Mouse (Mus musculus): ENCODE measurements around the gene Ptges3l. TPM values are rescaled to one million over a fixed set of nuclear protein-coding genes. Genes with fewer than 3 reads are reported as not detected.
"Not testable (repeated sequence)": the region's sequence is repeated elsewhere in the genome, so short reads cannot be mapped to it uniquely, and the experiment has no call there.

Ptges3l gene
- polyA plus RNA-seq, 1 experiment from 2014 or later = 3.1 TPM

DNA sequence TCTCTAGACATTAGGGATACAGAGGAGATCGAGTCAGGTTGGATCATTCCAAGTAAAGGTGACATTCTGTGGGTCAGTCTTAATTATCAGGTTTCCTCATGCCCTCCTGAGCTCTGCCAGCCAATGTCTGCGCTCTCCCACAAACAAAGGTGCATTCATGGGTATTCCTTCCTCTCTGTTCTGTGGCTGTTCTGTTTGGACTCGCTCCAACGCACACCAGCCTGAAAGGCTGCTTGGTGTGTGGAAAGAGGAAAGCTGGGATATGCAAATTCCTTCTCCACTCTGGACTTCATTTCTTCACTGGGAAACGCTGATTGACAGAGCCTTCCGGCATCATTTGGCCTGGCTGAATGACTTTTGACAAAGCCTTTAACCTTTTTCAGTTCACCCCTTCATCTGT, 29.6 kb upstream of the Ptges3l start:
- no peaks in the 10 kb centered on the region for H3K27me3 ChIP-seq
- 44% methylated on average over 6 of the region's 6 CpGs for WGBS
- peaks cover 22% of the 10 kb centered on the region for H3K36me3 ChIP-seq
- no peak overlapping the region for H3K4me3 ChIP-seq
- H3K4me1 ChIP-seq = peaks cover 10% of the 10 kb centered on the region
- no peak overlapping the region for H3K27ac ChIP-seq (replicated peaks)
- no peak for ATAC-seq (ENCODE audit: low FRiP score, low read depth)
- H3K9ac ChIP-seq (replicated peaks) = no peak overlapping the region
- no peak overlapping the region for H3K4me2 ChIP-seq (replicated peaks)
- H3K9me3 ChIP-seq = no peaks in the 10 kb centered on the region

DNA sequence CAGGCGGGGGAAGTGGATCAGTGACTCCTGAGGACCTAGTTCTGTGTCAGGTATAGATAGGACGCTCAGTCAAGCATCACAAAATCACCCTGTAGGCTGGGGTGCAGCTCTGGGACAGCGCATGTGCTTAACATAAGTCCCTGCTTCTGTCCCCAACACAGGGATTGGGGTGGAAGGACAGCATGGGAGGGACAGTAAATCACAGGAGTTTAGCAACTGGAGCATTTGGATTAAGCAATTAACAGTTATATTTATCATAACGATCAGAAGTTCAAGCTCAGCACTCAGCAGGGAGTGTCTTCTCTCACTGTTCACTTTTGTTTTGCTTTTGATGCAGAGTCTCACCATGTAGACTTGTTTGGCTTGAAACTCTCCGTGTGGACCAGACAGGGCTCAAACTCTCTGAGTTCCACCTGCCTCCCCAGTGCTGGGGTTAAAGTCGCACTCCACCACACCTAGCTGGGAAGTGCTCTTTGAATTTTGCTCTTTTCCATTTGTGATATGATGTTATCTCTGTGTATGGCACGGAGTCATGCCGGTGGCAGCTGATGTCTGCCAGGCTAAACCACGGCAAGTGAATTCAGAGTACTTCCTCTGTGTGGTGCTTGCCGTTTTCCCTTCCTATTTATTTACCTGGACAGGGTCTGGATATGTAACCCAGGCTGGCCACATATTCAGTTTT, 27.1 kb upstream of the Ptges3l start:
- ATAC-seq (ENCODE audit: low FRiP score, low read depth) = no peak
- Histone ChIP-seq H3K27ac (replicated peaks) (no peak overlapping the region), H3K9ac (replicated peaks) (no peak overlapping the region), H3K4me1 (peaks cover 10% of the 10 kb centered on the region), H3K36me3 (no peaks in the 10 kb centered on the region; the same call in 1 of the 2 replicates), H3K4me3 (no peak overlapping the region), H3K4me2 (replicated peaks) (no peak overlapping the region), H3K27me3 (no peaks in the 10 kb centered on the region), H3K9me3 (no peaks in the 10 kb centered on the region)
- WGBS = 74% methylated on average over 10 of the region's 10 CpGs

- Histone ChIP-seq H3K36me3 (no peaks in the 10 kb centered on the region; the same call in 1 of the 2 replicates), H3K4me1 (peaks cover 10% of the 10 kb centered on the region), H3K27ac (replicated peaks) (no peak overlapping the region), H3K4me2 (replicated peaks) (no peak overlapping the region), H3K4me3 (no peak overlapping the region), H3K9ac (replicated peaks) (no peak overlapping the region), H3K27me3 (no peaks in the 10 kb centered on the region), H3K9me3 (no peaks in the 10 kb centered on the region)
- WGBS = 88% methylated on average over 10 of the region's 10 CpGs
- no peak for ATAC-seq (ENCODE audit: low FRiP score, low read depth)
Measured at GRCm38 (mm10) chr11:101451536-101451935, 26.4 kb upstream of the Ptges3l start.

GRCm38 (mm10) chr11:101450394-101450793, 25.3 kb upstream of the Ptges3l start:
- no peak for ATAC-seq (ENCODE audit: low FRiP score, low read depth)
- 82% methylated on average over 3 of the region's 3 CpGs for WGBS
- H3K4me3 ChIP-seq = no peak overlapping the region
- no peak overlapping the region for H3K4me2 ChIP-seq (replicated peaks)
- peaks cover 7% of the 10 kb centered on the region for H3K36me3 ChIP-seq
- H3K27me3 ChIP-seq = no peaks in the 10 kb centered on the region
- no peak overlapping the region for H3K9ac ChIP-seq (replicated peaks)
- H3K27ac ChIP-seq (replicated peaks) = no peak overlapping the region
- H3K4me1 ChIP-seq = peaks cover 10% of the 10 kb centered on the region
- H3K9me3 ChIP-seq = no peaks in the 10 kb centered on the region

DNA sequence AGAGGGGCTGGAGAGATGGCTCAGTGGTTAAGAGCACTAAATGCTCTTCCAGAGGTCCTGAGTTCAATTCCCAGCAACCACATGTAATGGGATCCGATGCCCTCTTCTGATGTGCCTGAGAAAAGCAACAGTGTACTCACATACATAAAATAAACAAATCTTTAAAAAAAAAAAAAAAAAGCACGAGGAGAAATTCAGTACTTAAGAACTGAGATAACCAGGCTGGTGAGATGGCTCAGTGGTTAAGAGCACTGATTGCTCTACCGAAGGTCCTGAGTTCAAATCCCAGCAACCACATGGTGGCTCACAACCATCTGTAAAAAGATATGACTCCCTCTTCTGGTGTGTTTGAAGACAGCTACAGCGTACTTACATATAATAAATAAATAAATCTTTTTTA, 24.5 kb upstream of the Ptges3l start:
- not testable (repeated sequence) for H3K27ac ChIP-seq (replicated peaks); H3K9me3 ChIP-seq; H3K4me2 ChIP-seq (replicated peaks); H3K9ac ChIP-seq (replicated peaks); H3K4me1 ChIP-seq; ATAC-seq (ENCODE audit: low FRiP score, low read depth); H3K4me3 ChIP-seq; H3K27me3 ChIP-seq
- H3K36me3 ChIP-seq = peaks cover 15% of the 10 kb centered on the region
- 90% methylated on average over 4 of the region's 4 CpGs for WGBS

DNA sequence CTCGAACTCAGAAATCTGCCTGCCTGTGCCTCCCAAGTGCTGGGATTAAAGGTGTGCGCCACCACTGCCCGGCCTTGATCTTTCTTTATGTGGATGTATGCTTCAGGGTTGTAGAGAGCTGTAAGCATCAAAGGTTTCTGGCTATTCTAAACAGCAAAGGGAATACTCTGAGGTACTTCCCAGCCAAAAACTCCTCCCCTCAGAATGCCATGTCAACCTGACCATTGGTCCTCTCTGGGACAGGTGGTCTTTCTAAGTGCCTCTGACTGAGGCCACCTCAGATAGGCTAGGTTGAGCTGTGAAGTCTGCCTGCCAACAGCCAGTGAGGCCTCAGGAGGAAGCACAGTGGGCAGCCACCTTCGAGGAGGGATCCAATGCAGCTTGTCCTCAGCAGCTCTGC, 23.8 kb upstream of the Ptges3l start:
- WGBS = 89% methylated on average over 4 of the region's 4 CpGs
- H3K9ac ChIP-seq (replicated peaks) = no peak overlapping the region
- H3K36me3 ChIP-seq = peaks cover 22% of the 10 kb centered on the region
- H3K4me1 ChIP-seq = peaks cover 3% of the 10 kb centered on the region
- no peak overlapping the region for H3K4me3 ChIP-seq
- H3K4me2 ChIP-seq (replicated peaks) = no peak overlapping the region
- no peaks in the 10 kb centered on the region for H3K27me3 ChIP-seq
- ATAC-seq (ENCODE audit: low FRiP score, low read depth) = no peak
- H3K9me3 ChIP-seq = no peaks in the 10 kb centered on the region
- no peak overlapping the region for H3K27ac ChIP-seq (replicated peaks)

DNA sequence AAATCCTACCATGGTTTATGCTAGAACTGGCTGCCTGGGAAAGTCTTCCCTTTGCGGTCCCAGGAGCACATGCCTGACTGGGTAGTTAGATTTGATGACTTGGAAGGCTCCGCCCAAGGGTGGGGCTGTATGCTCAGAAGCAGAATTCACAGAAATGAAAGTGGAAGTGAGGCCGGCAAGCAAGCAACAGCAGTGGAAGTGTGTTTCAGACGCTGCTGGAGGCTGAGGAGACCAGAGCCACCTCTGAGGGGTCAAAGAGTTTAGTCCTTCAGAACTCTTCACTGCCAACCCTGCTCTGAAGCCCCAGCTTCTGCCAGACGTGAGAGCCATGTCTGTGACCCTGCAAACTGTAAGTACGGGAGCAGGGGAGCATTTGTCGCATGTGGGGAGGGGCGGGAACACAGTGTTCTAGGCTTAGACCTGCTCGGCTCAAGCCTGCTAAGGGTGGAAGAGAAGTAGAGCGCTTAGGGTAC, 23.2 kb upstream of the Ptges3l start, which contains the start of gene Ifi35:
Ifi35 (plus strand) TSS at position 134 of the 473 bp plus-strand sequence.
- 47% methylated on average over 10 of the region's 10 CpGs for WGBS
- H3K36me3 ChIP-seq = peaks cover 28% of the 10 kb centered on the region
- no peak for ATAC-seq (ENCODE audit: low FRiP score, low read depth)
- no peak within 1 kb of the TSS for H3K9ac ChIP-seq (replicated peaks)
- H3K9me3 ChIP-seq = no peaks in the 10 kb centered on the region
- peaks cover 9% of the 10 kb centered on the region for H3K4me1 ChIP-seq
- H3K4me3 ChIP-seq = 0 out of 2 replicates have a peak within 1 kb of the TSS, but pooled peaks have one; percentile 18
- H3K4me2 ChIP-seq (replicated peaks) = peak within 1 kb of the TSS; percentile 16; the same call in 1 of the 2 replicates
- no peak within 1 kb of the TSS; the same call in 1 of the 2 replicates for H3K27ac ChIP-seq (replicated peaks)
- H3K27me3 ChIP-seq = no peaks in the 10 kb centered on the region

- Histone ChIP-seq H3K9ac (replicated peaks) (no peak overlapping the region), H3K4me1 (peaks cover 13% of the 10 kb centered on the region), H3K9me3 (no peaks in the 10 kb centered on the region), H3K4me3 (no peak overlapping the region), H3K4me2 (replicated peaks) (no peak overlapping the region), H3K27ac (replicated peaks) (no peak overlapping the region), H3K27me3 (no peaks in the 10 kb centered on the region), H3K36me3 (peaks cover 28% of the 10 kb centered on the region)
- 88% methylated on average over 5 of the region's 5 CpGs for WGBS
- no peak for ATAC-seq (ENCODE audit: low FRiP score, low read depth)
Measured at GRCm38 (mm10) chr11:101447786-101448185, 22.7 kb upstream of the Ptges3l start.

DNA sequence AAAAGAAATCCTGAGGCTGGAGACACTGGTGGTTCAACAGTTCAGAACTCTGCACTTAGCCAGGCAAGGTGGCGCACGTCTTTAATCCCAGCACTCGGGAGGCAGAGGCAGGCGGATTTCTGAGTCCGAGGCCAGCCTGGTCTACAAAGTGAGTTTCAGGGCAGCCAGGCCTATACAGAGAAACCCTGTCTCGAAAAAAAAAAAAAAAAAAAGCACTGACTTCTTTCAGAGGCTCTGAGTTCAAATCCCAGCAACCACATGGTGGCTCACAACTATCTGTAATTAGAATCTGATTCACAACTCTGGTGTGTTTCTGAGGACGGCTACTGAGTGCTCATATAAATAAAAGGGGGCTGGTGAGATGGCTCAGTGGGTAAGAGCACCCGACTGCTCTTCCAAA, 21.7 kb upstream of the Ptges3l start:
- not testable (repeated sequence) for ATAC-seq (ENCODE audit: low FRiP score, low read depth); H3K27me3 ChIP-seq; H3K9ac ChIP-seq (replicated peaks); H3K9me3 ChIP-seq; H3K4me3 ChIP-seq; H3K4me2 ChIP-seq (replicated peaks); H3K27ac ChIP-seq (replicated peaks)
- H3K36me3 ChIP-seq = peaks cover 28% of the 10 kb centered on the region
- H3K4me1 ChIP-seq = peaks cover 13% of the 10 kb centered on the region
- WGBS = 88% methylated on average over 8 of the region's 8 CpGs

DNA sequence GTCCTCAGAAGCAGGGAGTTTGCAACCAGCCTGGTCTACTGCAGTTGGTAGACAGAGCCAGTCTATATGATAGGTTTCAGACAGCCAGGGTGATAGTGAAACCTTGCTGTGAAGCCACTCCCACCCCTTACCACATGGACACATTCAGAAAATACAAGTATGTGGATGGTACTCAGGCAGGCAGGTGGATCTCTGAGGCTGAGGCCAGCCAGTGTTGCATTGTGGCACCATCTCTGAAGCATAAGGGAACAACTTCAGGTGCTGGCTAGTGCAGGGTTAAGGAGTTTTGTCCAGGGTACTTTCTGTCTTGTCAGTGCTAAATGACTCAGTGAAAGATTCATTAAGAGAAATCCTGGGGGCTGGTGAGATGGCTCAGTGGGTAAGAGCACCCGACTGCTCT, 21.2 kb upstream of the Ptges3l start:
- H3K27ac ChIP-seq (replicated peaks) = no peak overlapping the region
- H3K9me3 ChIP-seq = no peaks in the 10 kb centered on the region
- H3K4me3 ChIP-seq = no peak overlapping the region
- no peak overlapping the region for H3K9ac ChIP-seq (replicated peaks)
- 80% methylated on average over 1 of the region's 1 CpGs for WGBS
- H3K4me2 ChIP-seq (replicated peaks) = no peak overlapping the region
- ATAC-seq (ENCODE audit: low FRiP score, low read depth) = no peak
- H3K36me3 ChIP-seq = peaks cover 28% of the 10 kb centered on the region
- H3K4me1 ChIP-seq = peaks cover 13% of the 10 kb centered on the region
- H3K27me3 ChIP-seq = no peaks in the 10 kb centered on the region

DNA sequence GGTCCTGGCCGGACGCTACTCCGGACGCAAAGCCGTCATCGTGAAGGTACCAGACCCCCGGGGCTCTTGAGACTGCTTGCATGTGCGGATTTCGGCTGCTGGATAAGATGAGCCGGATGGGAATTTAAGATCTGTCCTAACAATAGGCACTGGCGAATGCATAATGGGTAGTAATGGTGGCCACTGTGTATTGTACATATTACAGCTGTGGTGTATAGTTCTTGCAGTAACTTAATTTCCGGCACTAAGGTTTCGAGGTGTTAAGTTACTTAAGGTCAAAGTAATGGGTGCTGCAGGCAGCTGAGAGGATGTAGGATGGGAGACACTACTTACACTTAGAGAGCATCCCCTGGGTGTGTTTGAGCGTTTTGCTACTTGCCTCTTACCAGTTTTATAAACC, 17.6 kb upstream of the Ptges3l start:
- H3K27me3 ChIP-seq = no peaks in the 10 kb centered on the region
- H3K27ac ChIP-seq (replicated peaks) = peak overlapping the region; percentile 93
- ATAC-seq (ENCODE audit: low FRiP score, low read depth) = no peak
- peak overlapping the region; percentile 77 for H3K4me3 ChIP-seq
- H3K36me3 ChIP-seq = peaks cover 28% of the 10 kb centered on the region
- H3K4me2 ChIP-seq (replicated peaks) = peak overlapping the region; percentile 98
- peak overlapping the region; percentile 94 for H3K9ac ChIP-seq (replicated peaks)
- peaks cover 13% of the 10 kb centered on the region for H3K4me1 ChIP-seq
- no peaks in the 10 kb centered on the region for H3K9me3 ChIP-seq
- WGBS = under 1% methylated on average over 14 of the region's 14 CpGs

DNA sequence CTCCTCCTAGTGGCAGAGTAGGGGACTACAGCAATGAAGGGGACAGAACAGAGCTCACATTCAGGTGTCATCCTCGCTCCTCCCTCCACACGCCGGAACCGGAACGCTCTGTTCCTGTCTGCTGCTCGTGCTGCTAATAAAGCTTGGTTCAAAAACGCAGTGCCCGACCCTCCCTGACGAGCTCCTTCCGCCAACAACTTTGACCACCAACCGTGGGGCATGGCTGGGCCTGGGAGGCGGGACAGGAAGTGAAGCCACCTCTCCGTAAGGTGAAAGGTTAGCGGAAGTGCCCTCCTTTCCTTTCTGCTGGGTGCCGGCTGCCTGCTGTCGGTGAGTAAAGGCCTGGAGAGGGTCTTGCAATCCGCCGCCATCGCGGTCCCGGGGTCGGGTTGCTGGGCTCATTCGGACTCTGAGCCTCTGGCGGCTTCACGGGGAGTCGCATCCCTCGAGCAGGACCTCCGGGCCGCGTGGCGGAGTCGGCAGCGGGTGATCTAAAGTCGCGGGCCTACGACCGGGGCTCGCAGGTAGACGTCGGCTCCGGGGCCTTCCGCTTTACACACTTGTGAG, 17.1 kb upstream of the Ptges3l start, which contains the start of gene Rpl27:
Rpl27 (plus strand) TSS at position 172 of the 567 bp plus-strand sequence.
- peak within 1 kb of the TSS; percentile 77 for H3K4me3 ChIP-seq
- no peaks in the 10 kb centered on the region for H3K27me3 ChIP-seq
- no peaks in the 10 kb centered on the region for H3K9me3 ChIP-seq
- H3K4me2 ChIP-seq (replicated peaks) = peak within 1 kb of the TSS; percentile 98
- H3K27ac ChIP-seq (replicated peaks) = peak within 1 kb of the TSS; percentile 93
- H3K4me1 ChIP-seq = peaks cover 13% of the 10 kb centered on the region
- H3K9ac ChIP-seq (replicated peaks) = peak within 1 kb of the TSS; percentile 94
- peak; percentile 99 for ATAC-seq (ENCODE audit: low FRiP score, low read depth)
- H3K36me3 ChIP-seq = peaks cover 28% of the 10 kb centered on the region
- under 1% methylated on average over 42 of the region's 42 CpGs for WGBS

All from midbrain, embryonic 12.5 days (tissue).